Mouse (Mus musculus) hematopoietic multipotent progenitor cell, adult 10-12 weeks (in vitro differentiated cells): ENCODE results near the gene Aftph. TPM values are rescaled to one million over a fixed set of nuclear protein-coding genes. Genes with fewer than 3 reads are reported as not detected.

Experiments used
- polyA plus RNA-seq: library from polyadenylated mRNA; stranded (reverse); fragments of >175 nt; gene quantifications from 2 replicates; pipeline ENCODE4 v1.2.3, GENCODE M21; 2012; ENCODE audit warnings: low replicate concordance

Aftph gene
- 17.5 and 24.1 TPM in 2 replicates for polyA plus RNA-seq

GRCm38 (mm10) chr11:20741201-20742100 lies at the start of gene Aftph:
Gene Aftph, minus strand, starts transcription at chr11:20741589.

Other genes starting within 250 kb of the Aftph start
- 63.2 and 103 TPM in 2 replicates for gene Sertad2, start 198.3 kb downstream of the Aftph start, polyA plus RNA-seq
- 0.31 and 0.71 TPM in 2 replicates for gene Lgalsl, start 89.5 kb upstream of the Aftph start, polyA plus RNA-seq